Mouse (Mus musculus) layer of hippocampus, postnatal 36 days (tissue): ENCODE results near the gene Lamp1. TPM values are rescaled to one million over a fixed set of nuclear protein-coding genes. Genes with fewer than 3 reads are reported as not detected.
A peak's percentile ranks its signal among the peaks of the same experiment; 100 is the strongest.

Source experiments
- DNase-seq, 2 experiments: peaks; one replicate each; pipeline ENCODE4 v3.0.0; 2022
- total RNA-seq, 2 experiments: library from RNA; stranded (reverse); gene quantifications; 2 replicates each; pipeline ENCODE4 v1.2.3; 2021

The Lamp1 gene
- total RNA-seq: 100 to 1,000 TPM; 267 to 270 TPM

- DNase-seq: peak; percentile 97 to 98
Observed at GRCm38 (mm10) chr8:13158718-13159376, at the start of gene Lamp1. Gene Lamp1, plus strand, starts transcription at chr8:13159161.

GRCm38 (mm10) chr8:13109416-13109960 lies 49.5 kb upstream of the Lamp1 start:
- DNase-seq: no peak

- DNase-seq: no peak
Observed at GRCm38 (mm10) chr8:13111917-13112316, 47.0 kb upstream of the Lamp1 start.

GRCm38 (mm10) chr8:13113232-13113631 lies 45.7 kb upstream of the Lamp1 start:
- no peak for DNase-seq

- DNase-seq: no peak
Observed at GRCm38 (mm10) chr8:13117096-13117495, 41.9 kb upstream of the Lamp1 start.

GRCm38 (mm10) chr8:13118516-13118915 lies 40.4 kb upstream of the Lamp1 start:
- DNase-seq: no peak

GRCm38 (mm10) chr8:13120882-13121665 lies 37.9 kb upstream of the Lamp1 start:
- no peak for DNase-seq

- DNase-seq: no peak
Observed at GRCm38 (mm10) chr8:13122887-13123421, 36.0 kb upstream of the Lamp1 start.

- no peak for DNase-seq
Observed at GRCm38 (mm10) chr8:13124897-13125296, 34.1 kb upstream of the Lamp1 start.

- peak in 1 of 2 experiments; percentile 41 for DNase-seq
Observed at GRCm38 (mm10) chr8:13132220-13132619, 26.7 kb upstream of the Lamp1 start.

- no peak for DNase-seq
Observed at GRCm38 (mm10) chr8:13139641-13140182, 19.2 kb upstream of the Lamp1 start.

- DNase-seq: no peak
Observed at GRCm38 (mm10) chr8:13141681-13142080, 17.3 kb upstream of the Lamp1 start.

- DNase-seq: no peak
Observed at GRCm38 (mm10) chr8:13148476-13148875, 10.5 kb upstream of the Lamp1 start.

- DNase-seq: no peak
Observed at GRCm38 (mm10) chr8:13149287-13149686, 9.7 kb upstream of the Lamp1 start.

GRCm38 (mm10) chr8:13149866-13150265 lies 9.1 kb upstream of the Lamp1 start:
- no peak for DNase-seq

- DNase-seq: no peak
Observed at GRCm38 (mm10) chr8:13150929-13151328, 8.0 kb upstream of the Lamp1 start.

- DNase-seq: no peak
Observed at GRCm38 (mm10) chr8:13154099-13154498, 4.9 kb upstream of the Lamp1 start.

- no peak for DNase-seq
Observed at GRCm38 (mm10) chr8:13155358-13155757, 3.6 kb upstream of the Lamp1 start.

GRCm38 (mm10) chr8:13156327-13157097 lies 2.4 kb upstream of the Lamp1 start:
- no peak for DNase-seq

GRCm38 (mm10) chr8:13159377-13159881 lies 468 bp downstream of the Lamp1 start:
- no peak for DNase-seq

GRCm38 (mm10) chr8:13160691-13161090 lies 1.7 kb downstream of the Lamp1 start:
- DNase-seq: no peak

- DNase-seq: no peak
Observed at GRCm38 (mm10) chr8:13162098-13162497, 3.1 kb downstream of the Lamp1 start.
